Mouse (Mus musculus): ENCODE measurements around the gene Napb. TPM values are rescaled to one million over a fixed set of nuclear protein-coding genes. Genes with fewer than 3 reads are reported as not detected.

Napb gene
- polyA plus RNA-seq, 1 experiment from 2014 or later, result 0.39 TPM

DNA sequence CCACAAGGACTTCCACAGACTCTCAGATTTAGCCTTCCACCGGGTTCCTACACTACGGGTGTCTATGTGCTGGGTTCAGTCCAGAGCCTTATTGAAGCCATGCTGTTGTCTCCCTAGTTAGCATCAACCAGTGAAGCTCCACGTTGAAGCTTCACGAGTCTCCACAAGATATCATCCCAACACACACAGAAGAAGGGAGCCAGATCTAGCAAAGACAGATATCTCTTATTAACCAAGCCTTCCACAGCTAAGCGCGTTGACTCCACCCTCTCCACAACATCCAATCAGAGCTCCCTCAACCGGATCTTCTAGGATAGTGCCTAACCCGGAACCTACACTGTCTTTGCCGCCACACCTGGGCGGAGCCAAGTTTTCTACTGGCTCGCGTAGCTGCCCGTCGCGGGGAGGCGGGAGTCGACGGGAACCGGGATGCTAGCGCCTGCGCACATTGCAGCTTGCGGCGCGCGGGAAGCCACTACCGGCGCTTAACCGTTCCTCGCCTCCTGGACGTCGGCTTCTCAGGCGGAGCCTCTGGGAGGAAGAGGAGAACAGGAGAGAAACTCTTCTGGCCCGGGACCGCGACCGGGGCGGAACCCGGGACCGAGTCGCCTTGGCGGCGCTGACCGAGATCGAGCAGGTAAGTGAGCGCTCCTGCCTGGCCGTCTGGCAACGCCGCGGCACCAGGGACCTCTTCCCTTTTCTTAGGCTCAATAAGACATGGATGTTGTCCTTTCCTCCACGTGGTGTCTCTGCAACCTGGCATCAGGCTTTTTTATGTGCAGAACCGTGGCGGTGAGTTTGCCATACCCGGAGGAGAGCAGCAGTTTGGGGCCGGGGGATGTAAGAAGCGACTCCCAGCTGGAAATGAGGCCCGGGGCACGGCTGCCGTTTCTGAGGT is 59.8 kb downstream of the Napb start, which contains the start of gene Nxt1:
TSS of gene Nxt1 (plus strand) at position 403 of the 898 bp plus-strand sequence.
- TF ChIP-seq CTCF (IDR thresholded peaks at IDR 0.05; ENCODE audit: low read depth), result no peak
- TF ChIP-seq EP300 (IDR thresholded peaks at IDR 0.05; ENCODE audit: low read depth), result 0 out of 2 replicates have a peak, but pooled peaks have one; percentile 34
- Histone ChIP-seq H3K36me3 (replicated peaks; ENCODE audit: insufficient read depth, low read length) (peaks cover 25% of the 10 kb centered on the region), H3K4me3 (ENCODE audit: low read depth, low read length) (peak within 1 kb of the TSS; percentile 74), H3K4me2 (ENCODE audit: low read depth, low read length) (peak within 1 kb of the TSS; percentile 78), H3K27ac (ENCODE audit: low read depth) (peak within 1 kb of the TSS; percentile 72), H3K9ac (replicated peaks) (peak within 1 kb of the TSS; percentile 70), H3K9me3 (ENCODE audit: low read length) (no peaks in the 10 kb centered on the region), H3K4me1 (ENCODE audit: insufficient read depth) (peaks cover 14% of the 10 kb centered on the region), H3K27me3 (ENCODE audit: insufficient read depth, low read length) (no peaks in the 10 kb centered on the region)
- 1% methylated on average over 58 of the region's 58 CpGs for WGBS (ENCODE audit: insufficient replicate concordance)
- ATAC-seq (peak; percentile 100), DNase-seq (peak; percentile 99)

DNA sequence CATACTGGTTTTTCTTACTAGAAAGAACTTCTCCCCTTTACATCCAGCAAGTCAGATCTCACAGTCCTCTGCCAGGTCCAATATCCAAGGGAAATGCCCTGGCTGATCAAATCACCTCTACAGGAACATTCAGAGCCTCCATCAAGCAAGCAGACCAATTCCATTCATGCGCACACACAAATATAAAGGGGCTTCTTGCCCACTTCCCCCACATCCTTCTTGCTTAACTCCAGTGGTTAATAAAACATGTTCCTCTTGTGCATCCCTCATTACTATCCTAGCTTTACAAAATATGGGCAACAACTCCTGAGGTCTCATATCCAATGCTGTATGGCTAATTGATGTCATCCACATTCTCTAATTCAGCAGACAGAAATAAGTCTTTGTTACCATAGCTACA is 68.8 kb downstream of the Napb start:
- TF ChIP-seq EP300 (IDR thresholded peaks at IDR 0.05; ENCODE audit: low read depth), result no peak
- no peak for TF ChIP-seq CTCF (IDR thresholded peaks at IDR 0.05; ENCODE audit: low read depth)
- DNase-seq, result no peak
- Histone ChIP-seq H3K4me3 (ENCODE audit: low read depth, low read length) (no peak overlapping the region), H3K4me1 (ENCODE audit: insufficient read depth) (no peaks in the 10 kb centered on the region), H3K36me3 (replicated peaks; ENCODE audit: insufficient read depth, low read length) (no peaks in the 10 kb centered on the region), H3K9ac (replicated peaks) (no peak overlapping the region), H3K27ac (ENCODE audit: low read depth) (no peak overlapping the region), H3K27me3 (ENCODE audit: insufficient read depth, low read length) (no peaks in the 10 kb centered on the region), H3K9me3 (ENCODE audit: low read length) (no peaks in the 10 kb centered on the region), H3K4me2 (ENCODE audit: low read depth, low read length) (no peak overlapping the region)
- no peak for ATAC-seq
- 84% methylated on average over 1 of the region's 1 CpGs for WGBS (ENCODE audit: insufficient replicate concordance)

DNA sequence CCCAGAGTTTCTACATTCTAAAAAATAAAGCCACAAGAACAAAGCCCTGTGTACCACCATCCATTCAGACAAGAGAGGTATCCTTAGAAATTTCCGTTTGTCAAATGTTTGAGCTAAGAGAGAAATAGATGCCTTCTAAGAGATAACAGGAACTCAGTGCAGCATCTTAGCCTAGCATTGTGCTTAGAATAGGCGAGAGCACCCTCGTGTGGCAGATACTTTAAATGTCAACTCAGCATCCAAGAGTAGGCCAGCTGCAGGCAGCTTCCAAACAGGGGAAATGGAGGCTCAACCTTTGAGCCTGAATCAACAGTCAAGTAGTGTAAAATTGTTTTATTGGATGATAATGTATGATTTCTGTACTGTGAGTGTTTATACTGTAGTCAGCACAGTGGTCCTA is 77.3 kb downstream of the Napb start:
- DNase-seq (peak; percentile 57), ATAC-seq (peak; percentile 55; the same call in 1 of the 2 replicates)
- Histone ChIP-seq H3K4me2 (ENCODE audit: low read depth, low read length) (no peak overlapping the region), H3K9ac (replicated peaks) (no peak overlapping the region), H3K27me3 (ENCODE audit: insufficient read depth, low read length) (no peaks in the 10 kb centered on the region), H3K4me3 (ENCODE audit: low read depth, low read length) (no peak overlapping the region), H3K4me1 (ENCODE audit: insufficient read depth) (no peaks in the 10 kb centered on the region), H3K9me3 (ENCODE audit: low read length) (no peaks in the 10 kb centered on the region), H3K27ac (ENCODE audit: low read depth) (no peak overlapping the region), H3K36me3 (replicated peaks; ENCODE audit: insufficient read depth, low read length) (no peaks in the 10 kb centered on the region)
- peak; percentile 82 for TF ChIP-seq CTCF (IDR thresholded peaks at IDR 0.05; ENCODE audit: low read depth)
- TF ChIP-seq EP300 (IDR thresholded peaks at IDR 0.05; ENCODE audit: low read depth), result no peak
- WGBS (ENCODE audit: insufficient replicate concordance), result 3% methylated on average over 3 of the region's 3 CpGs

DNA sequence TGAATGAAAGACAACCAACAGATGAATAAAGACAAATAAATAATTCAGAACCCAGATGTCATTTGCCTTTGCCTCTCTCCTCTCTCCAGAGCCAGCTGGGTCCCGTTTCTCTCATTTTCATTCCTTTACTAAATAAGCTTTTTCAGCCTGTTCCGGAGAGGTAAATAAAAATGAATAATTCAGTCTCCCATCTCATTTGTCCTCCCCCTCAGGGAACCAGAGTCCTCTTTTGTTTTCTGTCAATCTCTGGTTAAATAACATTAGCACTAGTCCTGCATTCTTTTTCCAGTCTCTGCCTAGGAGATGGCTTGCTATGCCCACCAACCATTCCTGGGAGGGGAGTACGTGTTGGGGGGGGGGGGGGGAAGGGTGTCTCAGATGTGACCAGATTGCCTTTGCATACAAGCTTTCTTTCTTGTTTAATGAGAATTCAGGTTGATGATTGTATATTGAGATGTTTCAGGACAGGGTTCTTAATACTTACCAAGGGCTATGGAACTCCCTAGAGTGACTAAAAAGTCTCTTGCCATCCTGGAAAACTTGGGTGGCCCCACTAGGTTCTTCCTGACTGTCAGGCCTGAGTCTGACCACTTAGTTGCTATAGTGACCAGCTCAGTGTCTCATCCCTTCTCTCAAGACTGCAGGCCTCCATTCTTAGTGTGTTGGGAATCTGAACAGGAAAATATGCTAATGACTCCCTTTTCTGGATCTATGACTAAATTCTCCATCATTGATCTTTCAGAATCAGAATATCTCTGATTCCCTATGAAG is 81.5 kb downstream of the Napb start:
- WGBS (ENCODE audit: insufficient replicate concordance), result 58% methylated on average over 3 of the region's 3 CpGs
- ATAC-seq, result no peak

DNA sequence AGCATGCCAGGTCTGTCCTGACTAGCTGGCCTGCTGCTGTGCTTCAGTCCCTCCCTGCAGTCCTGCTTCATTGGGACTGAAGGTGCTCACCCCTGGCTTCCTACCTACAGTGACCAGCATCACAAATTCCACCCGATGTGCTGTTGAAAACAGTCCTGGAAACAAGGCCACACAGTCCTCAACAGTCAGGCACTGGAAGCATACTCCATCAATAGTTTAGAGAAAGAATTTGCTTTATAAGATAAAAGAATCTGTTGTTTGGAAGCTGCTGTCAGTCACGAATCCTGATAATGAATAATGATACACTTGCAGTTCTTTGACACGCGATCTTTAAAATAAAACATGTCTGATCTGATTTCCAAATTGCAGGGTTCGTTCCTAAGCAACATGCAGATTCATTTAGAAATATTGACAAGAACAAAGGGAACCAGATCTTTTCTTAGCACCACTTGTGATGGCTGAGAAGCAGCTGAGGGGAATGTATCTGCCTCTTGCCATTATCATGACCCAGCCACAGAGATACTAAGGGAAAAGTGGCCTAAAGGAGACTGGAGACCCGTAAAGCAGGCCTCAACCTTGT is 87.8 kb downstream of the Napb start:
- Histone ChIP-seq H3K9ac (replicated peaks) (no peak overlapping the region), H3K9me3 (ENCODE audit: low read length) (no peaks in the 10 kb centered on the region), H3K27ac (ENCODE audit: low read depth) (no peak overlapping the region), H3K4me3 (ENCODE audit: low read depth, low read length) (no peak overlapping the region), H3K27me3 (ENCODE audit: insufficient read depth, low read length) (no peaks in the 10 kb centered on the region), H3K4me1 (ENCODE audit: insufficient read depth) (no peaks in the 10 kb centered on the region), H3K36me3 (replicated peaks; ENCODE audit: insufficient read depth, low read length) (no peaks in the 10 kb centered on the region), H3K4me2 (ENCODE audit: low read depth, low read length) (no peak overlapping the region)
- 72% methylated on average over 6 of the region's 6 CpGs for WGBS (ENCODE audit: insufficient replicate concordance)
- DNase-seq, result no peak
- no peak for ATAC-seq
- TF ChIP-seq EP300 (IDR thresholded peaks at IDR 0.05; ENCODE audit: low read depth), result no peak
- no peak for TF ChIP-seq CTCF (IDR thresholded peaks at IDR 0.05; ENCODE audit: low read depth)

More for the DNA sequence above, 81.5 kb downstream of the Napb start:
- no peak for DNase-seq
- no peaks in the 10 kb centered on the region for H3K36me3 ChIP-seq (replicated peaks; ENCODE audit: insufficient read depth, low read length)
- no peaks in the 10 kb centered on the region for H3K9me3 ChIP-seq (ENCODE audit: low read length)
- H3K4me2 ChIP-seq (ENCODE audit: low read depth, low read length), result no peak overlapping the region
- H3K27ac ChIP-seq (ENCODE audit: low read depth), result no peak overlapping the region
- no peak overlapping the region for H3K9ac ChIP-seq (replicated peaks)
- no peaks in the 10 kb centered on the region for H3K27me3 ChIP-seq (ENCODE audit: insufficient read depth, low read length)
- H3K4me1 ChIP-seq (ENCODE audit: insufficient read depth), result no peaks in the 10 kb centered on the region
- no peak overlapping the region for H3K4me3 ChIP-seq (ENCODE audit: low read depth, low read length)
- TF ChIP-seq EP300 (IDR thresholded peaks at IDR 0.05; ENCODE audit: low read depth), result no peak

Other genes starting within 250 kb of the Napb start
- 37.4 and 39.8 TPM in 2 replicates for gene Nxt1, start 59.9 kb downstream of the Napb start, polyA plus RNA-seq (2015; fragmentation: Nextera tagmentation; extraction: Ambion mirVana)
- gene Gzf1, start 51.4 kb downstream of the Napb start, polyA plus RNA-seq (2015; fragmentation: Nextera tagmentation; extraction: Ambion mirVana), result 14.3 and 15.4 TPM in 2 replicates
- gene Cstl1, start 17.9 kb upstream of the Napb start, polyA plus RNA-seq (2015; fragmentation: Nextera tagmentation; extraction: Ambion mirVana), result not detected in 2 replicates
- not detected in 2 replicates for gene Cst11, start 39.0 kb upstream of the Napb start, polyA plus RNA-seq (2015; fragmentation: Nextera tagmentation; extraction: Ambion mirVana)
- not detected in 2 replicates for gene 8030411F24Rik, start 49.5 kb upstream of the Napb start, polyA plus RNA-seq (2015; fragmentation: Nextera tagmentation; extraction: Ambion mirVana)
- gene Cst12, start 56.9 kb upstream of the Napb start, polyA plus RNA-seq (2015; fragmentation: Nextera tagmentation; extraction: Ambion mirVana), result not detected in 2 replicates
- 1.0 and 1.2 TPM in 2 replicates for gene Cst8, start 66.3 kb upstream of the Napb start, polyA plus RNA-seq (2015; fragmentation: Nextera tagmentation; extraction: Ambion mirVana)
- gene Cst13, start 87.6 kb upstream of the Napb start, polyA plus RNA-seq (2015; fragmentation: Nextera tagmentation; extraction: Ambion mirVana), result not detected in 2 replicates
- gene Cst9, start 102.7 kb upstream of the Napb start, polyA plus RNA-seq (2015; fragmentation: Nextera tagmentation; extraction: Ambion mirVana), result 0.82 and 1.1 TPM in 2 replicates
- gene 9230104L09Rik, start 132.6 kb upstream of the Napb start, polyA plus RNA-seq (2015; fragmentation: Nextera tagmentation; extraction: Ambion mirVana), result not detected in 2 replicates
- gene Cst3, start 143.2 kb upstream of the Napb start, polyA plus RNA-seq (2015; fragmentation: Nextera tagmentation; extraction: Ambion mirVana), result 296 and 313 TPM in 2 replicates